Mouse (Mus musculus): ENCODE data around the gene Dync2li1. TPM values are rescaled to one million over a fixed set of nuclear protein-coding genes. Genes with fewer than 3 reads are reported as not detected.

Dync2li1 gene
- total and polyA plus RNA-seq, 3 experiments: 0.08 TPM; not detected in 2

DNA sequence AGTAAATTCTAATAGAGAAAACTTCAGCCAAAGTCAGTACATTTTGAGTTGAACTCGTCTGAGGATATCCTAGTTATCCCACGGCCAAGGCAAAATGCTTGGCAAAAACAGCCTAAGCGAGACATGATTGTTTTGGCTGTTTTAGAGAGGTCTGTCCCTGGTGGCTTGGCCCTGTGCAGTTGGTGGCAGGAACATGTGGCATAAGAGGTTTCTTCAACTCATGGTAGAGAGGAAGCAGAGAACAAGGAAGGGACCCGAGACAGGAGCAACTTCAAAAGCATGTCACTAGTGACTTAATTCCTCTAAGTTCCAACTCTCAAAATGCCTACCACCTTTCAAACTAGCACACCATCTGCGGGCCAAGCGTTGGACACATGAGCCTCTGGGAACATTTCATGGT is 5.7 kb upstream of the Dync2li1 start:
- no peak overlapping the region for H3K9ac ChIP-seq (ENCODE audit: control insufficient read depth, low read depth, low read length, poor library complexity, severe bottlenecking)
- no peaks in the 10 kb centered on the region for H3K4me1 ChIP-seq (ENCODE audit: control insufficient read depth in 1 of 2, insufficient read depth in 2 of 2, low read length in 2 of 2)
- H3K79me2 ChIP-seq (ENCODE audit: control insufficient read depth, insufficient read depth, low read length, poor library complexity): no peaks in the 10 kb centered on the region
- TF ChIP-seq NELFE (IDR thresholded peaks at IDR 0.05; ENCODE audit: low read depth, low read length): no peak
- TF ChIP-seq GABPA (IDR thresholded peaks at IDR 0.05; ENCODE audit: low read depth, low read length): no peak
- no peak for TF ChIP-seq GATA1 (IDR thresholded peaks at IDR 0.05; ENCODE audit: low read depth, low read length)
- TF ChIP-seq ZKSCAN1 (IDR thresholded peaks at IDR 0.05; ENCODE audit: low read depth, low read length): no peak
- no peak overlapping the region for H3K27ac ChIP-seq (ENCODE audit: control insufficient read depth, low read depth, low read length)
- no peak overlapping the region for H3K4me3 ChIP-seq (ENCODE audit: control insufficient read depth in 1 of 2, insufficient read depth in 1 of 2, low read depth in 2 of 2, low read length in 2 of 2)
- no peaks in the 10 kb centered on the region for H3K36me3 ChIP-seq (ENCODE audit: control insufficient read depth in 1 of 2, insufficient read depth in 2 of 2, low read length in 2 of 2)
- peaks cover 0 to 2% of the 10 kb centered on the region in 2 experiments; a peak in 2 of 4 replicates for H3K27me3 ChIP-seq (ENCODE audit: control insufficient read depth in 1 of 2, insufficient read depth in 2 of 2, low read length in 2 of 2)
- H3K9me3 ChIP-seq (replicated peaks; ENCODE audit: insufficient read depth, low read length): no peaks in the 10 kb centered on the region
- DNase-seq (ENCODE audit: low read depth, low spot score): no peak

DNA sequence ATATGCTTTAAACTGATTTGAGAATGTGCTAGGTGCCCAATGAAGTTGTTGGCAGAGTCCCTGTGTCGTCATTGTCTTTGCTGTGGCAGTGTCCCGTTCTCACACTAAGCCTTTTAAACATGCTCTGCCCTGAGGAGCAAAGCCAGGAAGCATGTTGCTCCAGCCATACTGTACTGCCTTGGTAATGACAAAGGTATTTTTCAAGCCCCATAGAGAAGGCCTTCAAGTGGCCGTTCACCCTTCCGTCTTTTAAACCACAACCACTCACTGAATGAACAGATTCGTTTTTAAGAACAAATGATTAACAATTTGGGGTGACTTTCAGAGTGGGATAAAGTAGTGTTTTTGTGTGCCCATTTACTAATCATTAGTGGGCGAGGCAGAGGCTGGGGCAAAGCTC is 5.1 kb upstream of the Dync2li1 start:
- Histone ChIP-seq H3K27ac (ENCODE audit: control insufficient read depth, low read depth, low read length) (no peak overlapping the region), H3K9ac (ENCODE audit: control insufficient read depth, low read depth, low read length, poor library complexity, severe bottlenecking) (no peak overlapping the region), H3K36me3 (ENCODE audit: control insufficient read depth in 1 of 2, insufficient read depth in 2 of 2, low read length in 2 of 2) (no peaks in the 10 kb centered on the region), H3K9me3 (replicated peaks; ENCODE audit: insufficient read depth, low read length) (no peaks in the 10 kb centered on the region), H3K79me2 (ENCODE audit: control insufficient read depth, insufficient read depth, low read length, poor library complexity) (no peaks in the 10 kb centered on the region), H3K4me1 (ENCODE audit: control insufficient read depth in 1 of 2, insufficient read depth in 2 of 2, low read length in 2 of 2) (no peaks in the 10 kb centered on the region), H3K27me3 (ENCODE audit: control insufficient read depth in 1 of 2, insufficient read depth in 2 of 2, low read length in 2 of 2) (peaks cover 0 to 2% of the 10 kb centered on the region in 2 experiments; a peak in 2 of 4 replicates), H3K4me3 (ENCODE audit: control insufficient read depth in 1 of 2, insufficient read depth in 1 of 2, low read depth in 2 of 2, low read length in 2 of 2) (no peak overlapping the region)
- no peak for DNase-seq (ENCODE audit: low read depth, low spot score)
- TF ChIP-seq TBP (IDR thresholded peaks at IDR 0.05; ENCODE audit: low read depth, low read length): no peak
- no peak for TF ChIP-seq GATA1 (IDR thresholded peaks at IDR 0.05; ENCODE audit: low read depth, low read length)
- TF ChIP-seq GABPA (IDR thresholded peaks at IDR 0.05; ENCODE audit: low read depth, low read length): no peak
- TF ChIP-seq ZKSCAN1 (IDR thresholded peaks at IDR 0.05; ENCODE audit: low read depth, low read length): no peak
- TF ChIP-seq POLR2AphosphoS5 (IDR thresholded peaks at IDR 0.05; ENCODE audit: borderline replicate concordance, low read depth, low read length): no peak
- TF ChIP-seq JUND (IDR thresholded peaks at IDR 0.05; ENCODE audit: low read depth, low read length): no peak
- no peak for TF ChIP-seq SMC3 (IDR thresholded peaks at IDR 0.05; ENCODE audit: low read depth, low read length)
- no peak for TF ChIP-seq MXI1 (IDR thresholded peaks at IDR 0.05; ENCODE audit: low read depth, low read length)
- no peak for TF ChIP-seq MAFK (IDR thresholded peaks at IDR 0.05; ENCODE audit: borderline replicate concordance, low read depth, low read length)
- TF ChIP-seq USF1 (IDR thresholded peaks at IDR 0.05; ENCODE audit: low read depth, low read length): no peak
- no peak for TF ChIP-seq ZMIZ1 (IDR thresholded peaks at IDR 0.05; ENCODE audit: low read depth, low read length)
- no peak for TF ChIP-seq ETS1 (IDR thresholded peaks at IDR 0.05; ENCODE audit: low read depth, low read length)
- no peak for TF ChIP-seq BHLHE40 (IDR thresholded peaks at IDR 0.05; ENCODE audit: borderline replicate concordance, low read depth, low read length)
- no peak for TF ChIP-seq RAD21 (IDR thresholded peaks at IDR 0.05; ENCODE audit: low read depth, low read length)
- TF ChIP-seq CHD1 (IDR thresholded peaks at IDR 0.05; ENCODE audit: low read depth, low read length): no peak
- TF ChIP-seq RCOR1 (IDR thresholded peaks at IDR 0.05; ENCODE audit: low read depth, low read length): no peak

Data from MEL (cell line).